Mouse (Mus musculus) intestine, postnatal 0 days (tissue): ENCODE results near the gene Bcl2l1. TPM values are rescaled to one million over a fixed set of nuclear protein-coding genes. Genes with fewer than 3 reads are reported as not detected.

ENCODE experiments used
- ATAC-seq: fragments of 200-750 bp; cut with Nextera tagmentation; 2 replicates; pipeline ENCODE4 v1.8.0; 2017; ENCODE audit warnings: mild to moderate bottlenecking, moderate TSS enrichment, moderate library complexity
- H3K27ac ChIP-seq: fragments of 300-500 bp; sonication (generic); 2 replicates; pipeline ENCODE4 v1.5.1; 2014; ENCODE audit warnings: mild to moderate bottlenecking, low read depth, low read length, moderate library complexity
- H3K27me3 ChIP-seq: fragments of 300-500 bp; sonication (generic); replicated peaks from 2 replicates; pipeline ENCODE4 v1.6.1; 2014; ENCODE audit warnings: low read length, mixed read lengths; ENCODE audit not compliant: control insufficient read depth, insufficient read depth
- H3K36me3 ChIP-seq: fragments of 300-500 bp; sonication (generic); 2 replicates; pipeline ENCODE4 v1.6.1; 2014; ENCODE audit warnings: mild to moderate bottlenecking, moderate library complexity; ENCODE audit not compliant: control insufficient read depth, insufficient read depth
- H3K4me1 ChIP-seq: fragments of 300-500 bp; sonication (generic); replicated peaks from 2 replicates; pipeline ENCODE4 v1.6.1; 2014; ENCODE audit warnings: antibody characterized with exemption, low read length, mixed read lengths; ENCODE audit not compliant: control insufficient read depth, insufficient read depth
- H3K4me2 ChIP-seq: fragments of 300-500 bp; sonication (generic); replicated peaks from 2 replicates; pipeline ENCODE4 v1.6.1; 2014; ENCODE audit warnings: low read depth, mild to moderate bottlenecking, moderate library complexity
- H3K4me3 ChIP-seq: fragments of 300-500 bp; sonication (generic); 2 replicates; pipeline ENCODE4 v1.5.1; 2014; ENCODE audit warnings: low read depth, low read length
- H3K9ac ChIP-seq: fragments of 300-500 bp; sonication (generic); 2 replicates; pipeline ENCODE4 v1.6.1; 2014; ENCODE audit warnings: mild to moderate bottlenecking, low read depth, low read length
- H3K9me3 ChIP-seq: fragments of 300-500 bp; sonication (generic); 2 replicates; pipeline ENCODE4 v1.6.1; 2016; ENCODE audit warnings: mixed run types; ENCODE audit not compliant: control insufficient read depth
- CTCF ChIP-seq: sonication (generic); IDR thresholded peaks from 2 replicates; pipeline ENCODE4 v1.5.1; 2016; ENCODE audit warnings: low read depth, mild to moderate bottlenecking, control low read depth, antibody characterized with exemption, moderate library complexity
- WGBS: fragments of 180-500 bp; shearing (Covaris S2); extraction: QIAGEN DNeasy Blood & Tissue Kit; methylation state at CpG from one replicate; pipeline ENCODE4 v1.1.7; 2014; 5-methylcytosine and 5-hydroxymethylcytosine counted together
- polyA plus RNA-seq: library from polyadenylated mRNA; unstranded; fragments of >200 nt; fragmentation: Nextera tagmentation; extraction: Ambion mirVana; gene quantifications from 2 replicates; pipeline ENCODE4 v1.2.1, GENCODE M21; 2015

The Bcl2l1 gene
- polyA plus RNA-seq, 1 experiment from 2014 or later, result 58.5 TPM

DNA sequence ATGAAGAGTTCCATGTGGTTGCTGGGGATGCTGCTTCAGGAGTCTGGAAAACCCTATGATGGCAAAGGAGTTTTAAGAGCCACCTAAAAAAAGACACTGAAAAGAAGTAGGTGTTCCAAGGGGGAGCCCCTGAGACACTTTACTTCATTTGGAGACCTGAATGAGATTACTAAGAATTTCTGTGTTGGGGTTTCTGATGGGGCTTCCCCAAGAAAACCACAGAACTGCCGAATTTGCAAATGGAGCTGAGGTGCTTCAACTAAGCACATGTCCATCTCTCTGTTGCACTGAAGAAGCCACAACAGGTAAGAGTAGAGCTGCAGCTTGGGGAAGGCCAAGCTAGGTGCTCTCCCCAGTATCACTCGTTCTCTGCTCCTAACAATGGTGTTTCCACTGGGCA lies 5.8 kb downstream of the Bcl2l1 start:
- no peak for ATAC-seq
- no peak for TF ChIP-seq CTCF
- H3K36me3 ChIP-seq, result 0 out of 2 replicates have a peak, but pooled peaks cover 2% of the 10 kb centered on the region
- peaks cover 15% of the 10 kb centered on the region for H3K4me1 ChIP-seq
- WGBS, result 85% methylated on average over 2 of the region's 2 CpGs
- no peaks in the 10 kb centered on the region for H3K9me3 ChIP-seq
- no peak overlapping the region; the same call in 1 of the 2 replicates for H3K4me2 ChIP-seq
- H3K27me3 ChIP-seq, result no peaks in the 10 kb centered on the region
- H3K27ac ChIP-seq, result no peak overlapping the region
- no peak overlapping the region for H3K4me3 ChIP-seq
- H3K9ac ChIP-seq, result no peak overlapping the region

DNA sequence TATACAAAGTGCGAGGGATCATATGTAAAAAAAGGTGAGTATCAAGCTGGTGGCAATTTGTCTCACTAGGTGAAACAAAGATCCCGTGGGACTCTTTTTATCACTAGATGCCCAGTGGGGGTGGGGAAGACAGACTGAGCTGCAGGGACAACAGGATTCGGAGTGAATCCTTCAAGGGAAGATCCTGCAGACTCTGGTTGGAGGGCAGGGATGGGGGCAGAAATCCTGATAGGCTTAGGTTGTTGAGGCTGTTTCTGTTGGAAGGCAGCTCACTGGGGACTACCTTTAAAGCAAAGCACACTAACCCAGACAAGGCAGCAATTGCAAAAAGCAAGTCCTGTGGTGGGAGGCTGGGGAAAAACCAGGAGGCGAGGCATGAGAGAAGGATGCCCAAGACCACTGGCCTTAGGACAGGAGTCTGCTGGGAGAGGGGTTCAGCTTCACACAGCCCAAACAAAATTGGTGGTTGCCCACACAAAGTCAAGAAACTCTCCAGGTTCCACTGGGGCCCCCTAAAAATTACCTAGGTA lies 6.3 kb downstream of the Bcl2l1 start:
- Histone ChIP-seq H3K4me3 (no peak overlapping the region), H3K9me3 (no peaks in the 10 kb centered on the region), H3K27ac (peak overlapping the region; percentile 51), H3K4me2 (peak overlapping the region; percentile 27), H3K9ac (no peak overlapping the region), H3K27me3 (no peaks in the 10 kb centered on the region), H3K36me3 (0 out of 2 replicates have a peak, but pooled peaks cover 2% of the 10 kb centered on the region), H3K4me1 (peaks cover 15% of the 10 kb centered on the region)
- ATAC-seq, result no peak
- 57% methylated on average over 4 of the region's 4 CpGs for WGBS
- TF ChIP-seq CTCF, result no peak

DNA sequence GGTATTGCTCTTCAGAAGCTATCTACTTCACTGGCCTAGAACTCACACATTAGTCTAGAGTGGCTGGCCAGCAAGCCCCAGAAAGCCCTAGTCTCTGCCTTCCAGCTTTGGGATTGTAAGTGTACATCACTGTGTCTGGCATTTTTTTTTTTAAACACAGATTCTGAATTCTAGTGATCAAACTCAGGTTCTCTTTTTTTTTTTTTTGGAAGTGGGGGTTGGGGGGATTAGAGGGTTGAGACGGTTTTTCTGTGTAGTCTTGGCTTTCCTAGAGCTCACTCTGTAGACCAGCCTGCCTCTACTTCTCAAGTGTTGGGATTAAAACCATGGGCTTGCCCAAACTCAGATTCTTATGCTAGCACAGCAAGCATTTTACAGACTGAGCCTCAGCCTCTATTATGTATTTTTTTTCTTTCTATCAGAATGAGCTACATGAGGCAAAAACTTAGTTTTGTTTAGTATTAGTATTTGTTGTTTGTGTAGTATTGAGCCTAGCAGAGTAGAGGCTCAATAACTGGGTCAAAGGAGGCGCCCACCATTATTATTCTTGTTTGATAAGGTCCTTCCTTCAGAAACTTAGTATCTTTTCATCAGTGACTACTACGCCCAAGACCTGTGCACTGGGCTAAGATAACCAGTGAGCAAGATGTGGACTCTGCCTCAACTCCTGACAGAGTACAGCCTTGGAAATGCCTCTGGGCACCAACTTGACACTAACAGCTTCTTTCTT lies 6.9 kb downstream of the Bcl2l1 start:
- Histone ChIP-seq H3K9me3 (no peaks in the 10 kb centered on the region), H3K27me3 (no peaks in the 10 kb centered on the region), H3K4me3 (no peak overlapping the region), H3K36me3 (peaks cover 4% of the 10 kb centered on the region; the same call in 1 of the 2 replicates), H3K4me2 (peak overlapping the region; percentile 27), H3K4me1 (peaks cover 15% of the 10 kb centered on the region), H3K9ac (no peak overlapping the region), H3K27ac (peak overlapping the region; percentile 51)
- ATAC-seq, result no peak
- TF ChIP-seq CTCF, result no peak
- 54% methylated on average over 3 of the region's 3 CpGs for WGBS

DNA sequence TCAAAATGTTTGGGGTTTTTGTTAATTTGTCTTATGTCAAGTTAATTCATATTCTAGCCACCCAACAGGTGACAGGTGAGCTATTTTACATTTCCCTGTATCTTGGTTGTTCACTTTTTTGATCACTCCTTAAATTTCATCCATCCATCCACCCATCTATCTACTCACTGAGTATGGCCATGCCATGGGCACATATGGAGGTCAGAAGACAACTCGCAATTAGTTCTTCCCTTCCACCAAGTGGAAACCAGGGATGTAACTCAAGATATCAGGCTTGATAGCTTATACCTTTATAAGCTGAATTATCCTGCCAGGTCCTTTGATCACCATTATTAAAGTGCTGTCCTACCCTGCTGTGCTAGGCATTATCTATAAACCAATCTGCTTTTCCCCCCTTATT lies 7.8 kb downstream of the Bcl2l1 start:
- Histone ChIP-seq H3K4me3 (no peak overlapping the region), H3K9ac (no peak overlapping the region), H3K4me2 (no peak overlapping the region), H3K36me3 (peaks cover 9% of the 10 kb centered on the region; the same call in 1 of the 2 replicates), H3K27ac (no peak overlapping the region), H3K4me1 (peaks cover 12% of the 10 kb centered on the region), H3K9me3 (no peaks in the 10 kb centered on the region), H3K27me3 (no peaks in the 10 kb centered on the region)
- no peak for TF ChIP-seq CTCF
- WGBS, result 87% methylated on average over 1 of the region's 1 CpGs
- no peak for ATAC-seq

DNA sequence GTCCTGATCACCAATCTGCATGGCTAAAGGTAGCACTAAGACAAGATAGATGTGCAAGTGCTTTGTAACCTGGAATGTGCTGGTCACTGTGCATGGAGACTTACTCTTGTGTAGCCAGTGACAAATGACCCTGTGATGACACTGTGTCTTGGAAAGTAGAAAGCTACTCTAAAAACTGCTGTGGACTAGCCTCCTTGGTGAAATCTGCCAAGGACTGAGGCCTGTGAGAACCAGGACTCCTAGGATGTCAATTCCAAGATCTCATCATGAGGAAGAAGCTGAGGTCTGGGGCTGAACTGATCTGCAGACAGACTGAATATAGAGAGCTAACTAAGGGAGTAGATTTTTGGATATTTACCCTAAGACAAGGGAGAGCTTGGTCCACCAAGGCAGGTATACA lies 10.0 kb downstream of the Bcl2l1 start:
- no peak overlapping the region for H3K4me2 ChIP-seq
- no peak for TF ChIP-seq CTCF
- H3K36me3 ChIP-seq, result peaks cover 6% of the 10 kb centered on the region; the same call in 1 of the 2 replicates
- H3K9ac ChIP-seq, result no peak overlapping the region
- no peaks in the 10 kb centered on the region for H3K27me3 ChIP-seq
- H3K9me3 ChIP-seq, result no peaks in the 10 kb centered on the region
- H3K27ac ChIP-seq, result peak overlapping the region; percentile 60
- H3K4me3 ChIP-seq, result no peak overlapping the region
- peaks cover 5% of the 10 kb centered on the region; the same call in 1 of the 2 replicates for H3K4me1 ChIP-seq
- ATAC-seq, result no peak

GRCm38 (mm10) chr2:152821023-152821422 lies 10.5 kb downstream of the Bcl2l1 start:
- Histone ChIP-seq H3K4me2 (no peak overlapping the region), H3K27ac (peak overlapping the region; percentile 60; the same call in 1 of the 2 replicates), H3K4me1 (peaks cover 11% of the 10 kb centered on the region; the same call in 1 of the 2 replicates), H3K4me3 (no peak overlapping the region), H3K36me3 (peaks cover 7% of the 10 kb centered on the region; the same call in 1 of the 2 replicates), H3K9me3 (no peaks in the 10 kb centered on the region), H3K27me3 (no peaks in the 10 kb centered on the region), H3K9ac (no peak overlapping the region)
- WGBS, result 46% methylated on average over 5 of the region's 5 CpGs
- ATAC-seq, result no peak
- no peak for TF ChIP-seq CTCF
